Mouse (Mus musculus): ENCODE results near the gene Tgfbr1.

The Tgfbr1 gene

GRCm38 (mm10) chr4:47424376-47424775 is 71.4 kb downstream of the Tgfbr1 start:
- no peak for DNase-seq

DNA sequence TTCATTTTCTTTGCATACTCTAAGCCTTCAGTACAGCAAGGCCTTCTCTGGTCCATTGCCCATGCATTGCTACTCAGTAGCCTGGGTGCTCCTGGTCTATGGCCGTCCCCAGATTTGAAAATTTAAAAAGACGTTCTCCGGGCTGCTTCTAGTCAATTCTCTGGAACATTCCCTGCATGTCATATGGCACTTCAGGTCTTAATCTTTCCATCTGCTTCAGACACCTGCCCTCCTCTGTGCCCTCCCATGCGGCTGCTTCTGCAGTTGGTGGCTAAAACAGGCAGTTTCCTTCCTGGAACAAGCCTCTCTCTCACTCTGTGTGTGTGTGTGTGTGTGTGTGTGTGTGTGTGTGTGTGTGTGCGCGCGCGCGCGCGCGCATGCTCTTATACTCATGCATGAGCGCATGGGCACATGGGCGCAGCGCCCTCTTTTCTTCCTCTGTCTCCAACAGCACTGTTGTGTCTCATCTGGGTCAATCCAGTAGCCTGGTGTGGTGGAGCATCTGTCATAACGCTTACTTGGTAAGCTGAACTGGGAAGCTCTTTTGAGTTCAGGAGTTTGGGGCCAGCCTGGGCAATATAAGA is 72.3 kb downstream of the Tgfbr1 start:
- DNase-seq, result no peak

DNA sequence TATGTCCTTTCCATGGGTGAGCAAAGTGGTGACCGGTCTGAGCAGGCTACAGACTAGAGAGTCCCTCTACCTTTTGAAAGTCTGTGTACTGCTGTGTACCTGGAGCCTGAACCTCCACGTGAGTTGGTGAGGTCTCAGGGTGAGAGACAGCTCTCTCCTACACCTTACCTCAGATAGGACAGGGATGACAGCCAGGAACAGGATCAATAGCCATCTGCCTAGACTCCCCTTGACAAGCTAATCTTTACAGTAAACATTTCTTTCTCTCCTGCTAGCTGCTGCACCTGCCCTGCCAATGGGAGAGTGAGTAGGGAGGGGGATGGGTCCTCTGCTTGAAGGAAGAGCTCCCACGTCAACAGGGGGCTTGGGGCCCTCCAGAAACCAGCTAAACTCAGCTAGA is 74.6 kb downstream of the Tgfbr1 start:
- no peak for DNase-seq

DNA sequence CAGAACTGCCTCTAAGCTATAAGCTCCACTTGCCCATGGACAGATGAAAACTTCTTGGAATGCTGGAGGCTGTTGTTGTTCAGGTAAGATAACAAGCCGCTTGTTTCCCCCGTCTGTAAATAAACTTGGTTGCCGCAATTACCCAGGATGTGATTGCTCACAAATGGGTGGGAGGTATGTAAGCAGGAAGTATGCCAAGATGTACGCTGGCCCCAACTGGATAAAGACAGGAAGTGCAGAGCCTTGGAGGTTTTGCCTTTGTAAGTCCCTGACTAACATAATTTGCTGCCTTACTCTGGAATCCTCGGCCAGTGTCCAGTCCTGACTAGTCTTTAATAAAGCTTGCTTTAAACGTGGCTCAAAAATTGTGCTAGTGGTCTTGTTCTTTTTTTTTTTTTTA is 77.5 kb downstream of the Tgfbr1 start:
- DNase-seq, result no peak

- DNase-seq, result no peak
These were observed 78.1 kb downstream of the Tgfbr1 start for GRCm38 (mm10) chr4:47431081-47431480.

DNA sequence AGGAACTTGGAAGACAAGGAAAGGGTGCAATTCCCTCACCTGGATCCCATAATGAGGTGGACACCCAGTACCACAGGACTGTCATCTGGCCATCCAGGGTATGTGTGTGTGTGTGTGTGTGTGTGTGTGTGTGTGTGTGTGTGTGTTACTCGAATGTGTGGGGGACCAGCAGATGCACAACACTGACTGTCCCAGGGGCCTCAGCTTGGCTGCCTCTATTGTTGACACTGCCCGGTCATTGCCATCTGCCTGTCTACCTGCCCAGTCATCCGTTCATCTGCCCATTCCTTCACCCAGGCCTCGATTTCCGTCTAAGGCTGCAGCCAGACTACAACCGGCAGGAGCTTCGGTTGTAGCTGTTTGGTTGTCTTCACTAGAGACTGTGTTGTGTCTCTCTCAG is 79.7 kb downstream of the Tgfbr1 start:
- no peak for DNase-seq

GRCm38 (mm10) chr4:47435131-47435530 is 82.1 kb downstream of the Tgfbr1 start:
- no peak for DNase-seq

- DNase-seq, result no peak
These were observed 82.7 kb downstream of the Tgfbr1 start for GRCm38 (mm10) chr4:47435566-47436360.

DNA sequence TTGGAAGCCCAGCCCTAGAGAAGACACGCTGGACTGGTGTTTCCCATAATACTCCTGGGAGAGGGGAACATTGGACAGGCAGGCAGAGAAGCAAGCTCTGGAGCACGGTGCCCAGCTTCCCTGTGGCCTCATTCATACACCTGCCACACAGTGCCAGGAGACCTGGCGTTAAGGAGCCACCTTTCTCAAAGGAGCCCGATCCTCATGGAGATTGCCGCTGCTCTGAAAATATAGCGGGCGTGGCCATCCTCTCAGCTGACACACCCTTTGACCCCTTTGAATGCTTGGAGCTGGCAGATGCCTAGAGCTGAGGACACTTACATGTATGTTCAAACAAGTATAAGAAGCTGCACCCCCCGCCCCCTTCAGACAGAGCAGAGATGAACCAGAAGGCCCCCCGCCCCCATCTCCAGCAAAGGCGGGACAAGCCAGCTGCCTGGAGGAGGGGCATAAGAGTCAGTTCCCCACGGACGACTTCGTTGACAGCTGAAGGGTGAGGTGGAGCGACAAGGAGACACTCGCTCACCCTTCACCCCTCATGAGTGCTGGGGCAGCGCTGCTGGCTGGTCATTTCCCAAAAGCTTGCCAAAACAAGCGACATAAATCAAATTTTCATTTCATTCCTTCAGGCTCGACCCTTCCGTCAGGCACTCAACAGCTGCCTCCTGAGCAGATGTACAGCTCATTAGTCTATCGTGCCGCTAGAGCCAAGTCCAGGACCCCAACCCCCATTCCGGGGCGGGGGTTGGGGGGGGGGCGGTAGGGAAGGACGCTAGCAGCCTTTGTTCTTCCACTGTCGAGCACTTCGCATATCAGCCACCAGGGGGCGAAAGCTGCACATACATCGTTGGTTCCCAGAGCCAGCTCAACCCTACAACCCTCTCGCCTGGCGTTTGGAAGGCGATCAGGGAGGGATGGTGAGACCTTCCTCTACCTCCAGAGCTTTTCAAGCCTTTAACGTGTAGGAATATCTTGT is 84.6 kb downstream of the Tgfbr1 start:
- DNase-seq, result peak; percentile 89

DNA sequence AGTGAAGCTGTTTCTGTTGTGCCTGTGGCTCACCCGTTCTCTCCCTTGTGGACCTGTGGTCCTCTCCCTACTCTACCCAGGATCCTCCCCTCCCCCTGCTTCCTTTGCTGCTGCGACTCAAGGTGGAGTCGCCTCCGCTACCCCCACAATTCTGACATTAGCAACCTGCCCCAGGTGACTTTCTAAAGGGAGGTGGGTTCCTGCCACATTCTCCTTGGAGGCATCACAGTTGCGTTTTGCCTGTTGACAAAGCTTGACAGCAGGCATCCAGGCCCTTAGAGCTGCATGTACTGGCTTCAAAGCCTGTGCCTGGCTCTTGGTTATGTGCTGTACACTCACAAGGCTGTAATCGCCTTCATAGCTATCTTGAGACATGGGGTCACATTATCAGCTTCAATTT is 85.9 kb downstream of the Tgfbr1 start:
- DNase-seq, result no peak

GRCm38 (mm10) chr4:47440951-47441350 is 87.9 kb downstream of the Tgfbr1 start:
- DNase-seq, result peak; percentile 65

DNA sequence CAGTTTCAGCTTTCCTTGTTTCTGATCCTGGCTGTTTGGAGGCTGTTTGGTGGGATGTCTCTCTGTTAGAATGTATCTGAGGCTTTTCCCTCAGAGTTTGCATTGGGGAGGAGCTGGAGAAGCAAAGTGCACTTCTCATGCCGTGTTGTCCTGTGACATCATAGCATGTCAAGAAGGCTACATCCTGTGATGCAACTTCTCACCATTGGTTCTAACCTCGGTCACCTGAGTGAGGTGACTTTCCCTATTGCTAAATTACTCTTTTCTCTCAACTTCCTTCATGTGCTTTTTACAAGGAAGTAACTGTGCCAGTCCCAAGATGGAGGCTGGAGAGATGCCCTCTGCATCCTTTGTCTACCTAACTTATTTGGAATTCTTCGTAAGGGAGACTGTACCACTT is 95.5 kb downstream of the Tgfbr1 start:
- no peak for DNase-seq

GRCm38 (mm10) chr4:47449116-47449515 is 96.1 kb downstream of the Tgfbr1 start:
- DNase-seq, result no peak

GRCm38 (mm10) chr4:47449586-47450522 is 96.8 kb downstream of the Tgfbr1 start:
- no peak for DNase-seq

Data from right cerebral cortex, adult 18-20 months (tissue).